Mouse (Mus musculus): ENCODE results near the gene Tomm40l.

DNA sequence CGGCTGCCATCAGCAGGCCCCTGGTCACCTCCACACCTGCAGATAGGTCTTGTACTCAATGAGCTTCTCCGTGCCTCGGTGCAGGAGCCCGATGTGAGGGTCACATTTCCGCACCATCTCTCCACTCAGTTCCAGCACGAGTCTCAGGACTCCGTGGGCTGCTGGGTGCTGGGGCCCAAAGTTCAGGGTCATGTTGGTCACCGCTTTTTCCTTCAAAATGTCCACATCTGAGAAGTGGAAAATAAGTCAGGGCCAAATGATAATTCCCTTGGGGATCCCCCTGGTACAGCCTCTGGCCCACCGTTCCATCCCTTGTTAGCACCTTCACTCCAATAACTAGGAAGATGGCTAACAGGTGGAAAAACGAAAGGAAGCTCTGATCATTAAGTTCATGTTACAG lies 18.6 kb upstream of the Tomm40l start:
- no peak for TF ChIP-seq POLR2A (IDR thresholded peaks at IDR 0.05; ENCODE audit: control insufficient read depth, low read depth, low read length)
- no peak for TF ChIP-seq CTCF (IDR thresholded peaks at IDR 0.05; ENCODE audit: control insufficient read depth, insufficient read depth, insufficient replicate concordance, low read depth, low read length)
